Mouse (Mus musculus): ENCODE measurements around the gene Usp17la.
"Not testable (repeated sequence)": the region's sequence is repeated elsewhere in the genome, so short reads cannot be mapped to it uniquely, and the experiment has no call there.

Gene Usp17la

DNA sequence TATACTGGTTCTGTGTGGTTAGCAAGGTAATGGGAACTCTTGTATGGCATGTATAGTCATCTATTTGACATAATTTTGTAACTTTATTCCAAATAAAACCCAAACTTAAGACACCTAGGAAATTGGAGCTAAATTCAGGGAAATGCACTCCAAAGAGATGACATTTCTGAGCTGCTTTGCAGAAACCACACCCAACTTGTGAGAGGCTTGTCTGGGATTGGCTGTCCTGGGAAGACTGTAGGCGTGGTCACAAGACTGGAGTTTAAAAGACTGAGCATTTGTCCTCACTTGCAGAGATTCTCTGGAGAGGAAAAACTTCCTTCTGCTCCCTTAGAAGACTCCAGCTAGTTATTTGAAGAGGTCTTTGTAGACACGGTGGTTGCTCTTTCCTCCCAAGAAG lies at the start of gene Usp17la:
TSS of gene Usp17la (plus strand) at position 301 of the 400 bp plus-strand sequence.
- DNase-seq (ENCODE audit: low spot score) = not testable (repeated sequence)

DNA sequence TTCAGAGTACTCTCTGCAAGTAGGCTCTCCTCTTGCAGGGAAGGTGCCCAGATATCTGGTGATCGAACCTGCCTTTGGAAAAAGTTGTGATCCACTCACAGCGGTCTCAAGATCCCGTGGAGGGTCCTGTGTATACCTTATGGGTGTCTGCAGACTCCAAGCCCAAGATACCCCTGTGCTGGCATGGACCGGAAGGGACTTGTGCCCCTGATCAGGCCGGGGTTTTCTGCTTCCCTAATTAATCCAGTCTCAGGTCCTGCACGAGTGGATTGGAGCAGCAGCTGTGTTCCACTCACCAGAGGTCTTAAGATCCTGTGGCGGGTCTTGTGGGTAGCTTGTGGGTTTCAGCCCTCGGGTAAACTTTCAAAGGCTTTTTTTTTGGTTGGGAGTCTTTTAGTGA lies 46.5 kb upstream of the Usp17la start:
- not testable (repeated sequence) for DNase-seq (ENCODE audit: low spot score)

DNA sequence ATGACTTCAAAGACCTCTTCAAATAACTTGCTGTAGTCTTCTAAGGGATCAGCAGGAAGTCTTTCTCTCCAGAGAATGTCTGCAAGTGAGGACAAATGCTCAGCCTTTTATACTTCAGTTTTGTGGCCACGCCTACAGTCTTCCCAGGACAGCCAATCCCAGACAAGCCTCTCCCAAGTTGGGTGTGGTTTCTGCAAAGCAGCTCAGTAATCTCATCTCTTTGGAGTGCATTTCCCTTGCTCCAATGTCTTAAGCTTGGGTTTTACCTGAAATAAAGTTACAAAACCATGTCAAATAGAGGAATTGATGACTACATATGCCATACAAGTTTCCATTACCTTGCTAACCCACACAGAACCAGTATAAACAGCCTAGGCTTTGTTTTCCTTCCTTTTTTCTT lies 14.3 kb upstream of the Usp17la start, which contains the start of gene Usp17lb:
TSS of gene Usp17lb (minus strand) at position 101 of the 400 bp plus-strand sequence.
- no peak for DNase-seq (ENCODE audit: low spot score)

DNA sequence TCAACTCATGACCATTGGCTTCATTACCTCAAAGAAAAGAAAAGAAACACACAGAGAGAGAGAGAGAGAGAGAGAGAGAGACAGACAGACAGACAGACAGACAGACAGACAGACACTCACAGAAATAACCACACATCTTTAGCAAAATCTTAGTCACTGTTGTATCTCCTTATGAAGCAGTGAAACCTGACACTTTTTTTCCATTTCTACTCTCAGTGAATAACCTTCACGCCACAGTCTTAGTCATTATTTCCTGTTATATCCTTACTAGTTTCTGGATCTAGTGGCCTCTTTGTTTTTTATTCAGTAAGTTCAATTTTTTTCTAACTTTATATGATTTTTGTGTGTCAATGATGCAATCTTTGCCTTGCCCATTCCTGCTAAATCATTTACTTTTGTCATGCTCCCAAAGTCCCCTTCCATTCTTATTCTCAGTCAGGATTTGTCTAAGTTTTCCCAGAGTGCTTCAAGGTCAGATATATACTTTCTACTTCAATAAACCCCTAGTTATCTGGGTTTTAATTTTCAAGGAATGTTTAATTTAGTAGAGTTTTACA lies 13.0 kb upstream of the Usp17la start:
- DNase-seq (ENCODE audit: low spot score) = no peak

DNA sequence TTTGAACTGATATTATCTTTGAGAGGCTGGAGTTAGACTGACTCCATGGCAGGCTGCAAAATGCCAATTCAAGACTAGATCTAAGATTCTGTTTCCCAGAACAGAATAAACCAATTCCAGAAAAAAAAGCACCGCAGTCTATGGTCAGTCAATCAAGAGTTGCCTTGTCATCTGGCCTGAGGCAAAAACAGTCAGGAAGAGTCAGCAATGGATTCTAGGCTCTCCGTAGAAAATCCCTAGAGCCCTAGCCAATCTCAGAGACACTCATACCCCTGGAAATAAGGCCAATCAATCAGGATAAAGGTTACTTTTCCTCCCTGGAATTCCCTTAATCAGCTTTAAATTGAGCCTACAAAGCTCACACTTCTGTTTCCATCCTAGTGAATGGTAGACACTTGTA lies 5.3 kb upstream of the Usp17la start:
- DNase-seq (ENCODE audit: low spot score) = not testable (repeated sequence)

DNA sequence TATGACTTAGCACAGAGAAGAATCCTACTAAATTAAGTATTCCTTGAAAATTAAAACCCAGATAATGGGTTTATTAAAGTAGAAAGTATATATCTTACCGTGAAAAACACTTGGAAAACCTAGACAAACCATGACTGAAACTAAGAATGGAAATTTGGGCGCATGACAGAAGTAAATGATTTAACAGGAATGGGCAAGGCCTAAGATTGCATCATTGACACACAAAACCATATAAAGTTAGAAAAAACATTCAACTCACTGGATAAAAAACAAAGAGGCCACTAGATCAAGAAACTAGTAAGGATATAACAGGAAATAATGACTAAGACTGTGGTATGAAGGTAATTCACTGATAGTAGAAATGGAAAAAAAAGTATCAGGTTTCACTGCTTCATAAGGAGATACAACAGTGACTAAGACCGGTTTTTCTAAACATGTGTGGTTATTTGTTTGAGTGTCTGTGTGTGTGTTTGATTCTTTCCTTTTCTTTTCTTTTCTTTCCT lies 1.5 kb upstream of the Usp17la start:
- no peak for DNase-seq (ENCODE audit: low spot score)

DNA sequence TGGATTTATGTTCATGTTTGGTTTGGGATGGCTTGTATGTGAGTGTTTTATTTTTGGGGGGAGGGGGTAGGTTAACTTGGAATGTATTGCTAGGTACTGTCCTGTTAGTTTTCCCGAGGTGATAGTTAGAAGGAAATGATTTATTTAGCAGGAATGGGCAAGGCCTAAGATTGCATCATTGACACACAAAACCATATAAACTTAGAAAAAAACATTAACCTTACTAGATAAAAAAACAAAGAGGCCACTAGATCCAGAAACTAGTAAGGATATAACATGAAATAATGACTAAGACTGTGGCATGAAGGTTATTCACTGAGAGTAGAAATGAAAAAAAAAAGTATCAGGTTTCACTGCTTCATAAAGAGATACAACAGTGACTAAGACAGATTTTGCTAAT lies 874 bp downstream of the Usp17la start:
- no peak for DNase-seq (ENCODE audit: low spot score)

DNA sequence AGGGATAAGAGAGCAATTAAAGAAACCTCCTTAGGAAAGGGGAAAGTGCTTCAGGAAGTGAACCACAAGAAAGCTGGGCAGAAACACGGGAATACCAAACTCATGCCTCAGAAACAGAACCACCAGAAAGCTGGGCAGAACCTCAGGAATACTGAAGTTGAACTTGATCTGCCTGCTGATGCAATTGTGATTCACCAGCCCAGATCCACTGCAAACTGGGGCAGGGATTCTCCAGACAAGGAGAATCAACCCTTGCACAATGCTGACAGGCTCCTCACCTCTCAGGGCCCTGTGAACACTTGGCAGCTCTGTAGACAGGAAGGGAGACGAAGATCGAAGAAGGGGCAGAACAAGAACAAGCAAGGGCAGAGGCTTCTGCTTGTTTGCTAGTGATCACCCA lies 4.6 kb downstream of the Usp17la start:
- no peak for DNase-seq (ENCODE audit: low spot score)

DNA sequence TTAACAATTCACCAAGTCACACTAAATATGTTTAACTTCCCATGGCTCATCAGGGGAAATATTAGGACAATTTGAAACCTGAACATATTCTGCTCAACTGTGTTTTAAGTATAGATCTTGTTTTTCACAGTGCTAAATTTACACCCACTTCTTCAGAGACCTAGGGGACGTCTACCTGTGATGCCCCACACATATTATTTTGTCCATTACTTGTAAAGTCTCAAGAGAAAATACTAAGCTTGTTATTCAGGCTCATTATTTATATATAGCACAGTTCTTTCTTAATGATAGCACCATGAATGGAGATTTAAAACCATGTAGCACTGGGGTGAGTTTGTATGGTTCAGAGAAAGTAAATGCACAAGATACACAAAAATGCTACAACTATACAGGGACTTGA lies 20.9 kb downstream of the Usp17la start, which contains the start of gene Olfr665:
TSS of gene Olfr665 (plus strand) at position 301 of the 400 bp plus-strand sequence.
- DNase-seq (ENCODE audit: low spot score) = no peak

DNA sequence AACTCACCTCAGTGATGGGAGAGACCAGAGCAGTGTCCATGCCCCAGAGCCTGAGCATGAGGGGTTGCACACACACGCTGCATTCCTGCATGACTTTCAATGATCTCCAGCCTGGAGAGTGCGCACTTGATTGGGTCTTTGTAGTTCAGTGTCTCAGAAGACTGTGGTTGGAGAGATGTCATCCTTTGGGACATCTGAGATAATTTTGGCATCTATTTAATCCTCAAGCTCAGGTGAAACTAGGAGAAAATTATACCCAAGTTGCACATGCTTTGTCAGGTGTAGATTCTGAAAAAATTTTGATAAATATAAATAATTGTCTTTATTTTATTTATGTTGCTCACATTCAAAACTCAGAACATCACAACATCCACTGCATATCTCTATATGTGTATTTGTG lies 39.0 kb downstream of the Usp17la start, which contains the start of gene Olfr666:
TSS of gene Olfr666 (minus strand) at position 101 of the 400 bp plus-strand sequence.
- no peak for DNase-seq (ENCODE audit: low spot score)

All from layer of hippocampus, adult 9-10 months (tissue).